18 mouse cellular contexts compared by ENCODE assay signal in genomic region chr8:26855256-26855655, GRCm38 (mm10).
"Had no signal": no experiment of that assay in that cellular context is flagged by ENCODE, and none has a peak within 500 bp of the region (broad histone marks: within the 10 kb centered on the region; RNA-seq: fewer than 3 reads in every experiment).

No protein-coding gene starts in this region.

- H3K9ac ChIP-seq: liver, embryonic 13.5 days; midbrain, embryonic 13.5 days; neural tube, embryonic 13.5 days had no signal

- H3K9me3 ChIP-seq: liver, embryonic 13.5 days; megakaryocyte, embryonic 14.5 days; midbrain, embryonic 10.5 days; midbrain, embryonic 13.5 days; neural tube, embryonic 13.5 days had no signal

- H3K4me2 ChIP-seq: liver, embryonic 13.5 days; midbrain, embryonic 13.5 days; neural tube, embryonic 13.5 days had no signal

- H3K27me3 ChIP-seq: liver, embryonic 13.5 days; megakaryocyte, embryonic 14.5 days; midbrain, embryonic 13.5 days had no signal

- DNase-seq: kidney, adult 2 months; kidney, postnatal 25 days; layer of hippocampus, adult 9-11 months; liver, embryonic 13.5 days; lung, adult 2 months; retina, postnatal 1 day; right cerebral cortex, postnatal 25 days; thymus, adult 18-20 months; thymus, postnatal 36 days had no signal

- H3K36me3 ChIP-seq: liver, embryonic 13.5 days; midbrain, embryonic 10.5 days; midbrain, embryonic 13.5 days; neural tube, embryonic 13.5 days had no signal

- H3K27ac ChIP-seq: kidney, postnatal 0 days; layer of hippocampus, adult 2 months; liver, embryonic 13.5 days; macrophage; midbrain, embryonic 10.5 days; midbrain, embryonic 13.5 days; neural tube, embryonic 13.5 days had no signal

- H3K4me3 ChIP-seq: layer of hippocampus, adult 2 months; liver, embryonic 13.5 days; megakaryocyte, embryonic 14.5 days; midbrain, embryonic 10.5 days; midbrain, embryonic 13.5 days; myocyte; neural tube, embryonic 13.5 days had no signal

- ATAC-seq: midbrain, embryonic 13.5 days; midbrain, embryonic 16.5 days had no signal

- H3K4me1 ChIP-seq: liver, embryonic 13.5 days; megakaryocyte, embryonic 14.5 days; midbrain, embryonic 13.5 days had no signal
